34 mouse cellular contexts compared by ENCODE assay signal in the genomic region with DNA sequence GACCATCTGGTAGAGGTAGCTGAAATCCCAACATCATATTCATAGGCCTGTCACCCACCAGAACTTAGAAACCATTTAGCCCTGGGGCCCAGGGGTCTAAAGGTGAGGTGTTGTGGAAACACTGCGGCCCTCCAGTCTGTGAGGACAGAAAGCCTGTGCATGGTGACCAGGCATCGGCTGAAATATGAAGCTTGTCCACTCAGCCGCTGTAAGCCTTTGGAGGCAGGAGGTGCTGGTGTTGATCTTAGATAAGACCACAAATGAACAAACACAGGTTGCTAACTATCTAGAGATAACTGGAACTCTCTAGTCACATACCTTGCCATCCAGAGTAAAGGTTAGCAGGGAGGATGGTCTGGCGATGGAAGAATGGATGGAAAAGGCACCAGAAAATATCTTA. TPM values are rescaled to one million over a fixed set of nuclear protein-coding genes. Genes with fewer than 3 reads are reported as not detected.
DNase-seq lines count a peak whose midpoint lies in the region; ATAC-seq lines count a peak whose summit lies in the region.
"Had no signal": no experiment of that assay in that cellular context is flagged by ENCODE, and none has a peak within 500 bp of the region (broad histone marks: within the 10 kb centered on the region; RNA-seq: fewer than 3 reads in every experiment).

No protein-coding gene starts in this region.

- H3K27me3 ChIP-seq in liver, embryonic 11.5 days (replicated peaks; ENCODE audit: control insufficient read depth, insufficient read depth, low read length): no peaks in the 10 kb centered on the region
- H3K27me3 ChIP-seq in liver, embryonic 16.5 days (ENCODE audit: control insufficient read depth, insufficient read depth, low read depth, low read length): no peaks in the 10 kb centered on the region
- no peaks in the 10 kb centered on the region for H3K27me3 ChIP-seq in hindbrain, embryonic 13.5 days
- H3K27me3 ChIP-seq: embryonic facial prominence, embryonic 13.5 days; heart, embryonic 12.5 days; kidney, embryonic 15.5 days; megakaryocyte, embryonic 14.5 days; midbrain, embryonic 13.5 days; Patski had no signal

- DNase-seq in lung, postnatal 25 days (ENCODE audit: low spot score): peak; percentile 15
- DNase-seq in lung, postnatal 4 days: no peak
- DNase-seq in liver, embryonic 11.5 days (ENCODE audit: low spot score): no peak
- DNase-seq in layer of hippocampus, adult 9-11 months: no peak
- DNase-seq: adrenal gland, postnatal 14 days; cerebellum, adult 11-12 months; cerebellum, adult 9-11 months; gastrocnemius, adult 2 months; heart, adult 2 months; heart, postnatal 4 days; kidney, adult 18-20 months; kidney, postnatal 25 days; right cerebral cortex, postnatal 25 days; thymus, adult 18-20 months; thymus, postnatal 25 days had no signal

- H3K4me1 ChIP-seq in liver, embryonic 11.5 days (replicated peaks; ENCODE audit: control insufficient read depth, insufficient read depth, low read length): peaks cover 5% of the 10 kb centered on the region; the same call in 1 of the 2 replicates
- peaks cover 10% of the 10 kb centered on the region for H3K4me1 ChIP-seq in liver, embryonic 16.5 days (ENCODE audit: control insufficient read depth, low read depth, low read length)
- no peaks in the 10 kb centered on the region for H3K4me1 ChIP-seq in hindbrain, embryonic 13.5 days (replicated peaks)
- H3K4me1 ChIP-seq: embryonic facial prominence, embryonic 13.5 days; forebrain, embryonic 10.5 days; heart, embryonic 12.5 days; kidney, embryonic 15.5 days; midbrain, embryonic 13.5 days had no signal

- H3K4me2 ChIP-seq in liver, embryonic 11.5 days: no peak overlapping the region
- H3K4me2 ChIP-seq in liver, embryonic 16.5 days (ENCODE audit: low read depth, low read length): no peak overlapping the region
- no peak overlapping the region for H3K4me2 ChIP-seq in hindbrain, embryonic 13.5 days
- H3K4me2 ChIP-seq: embryonic facial prominence, embryonic 13.5 days; heart, embryonic 12.5 days; hindbrain, embryonic 14.5 days; kidney, embryonic 15.5 days; midbrain, embryonic 13.5 days had no signal

- no peak overlapping the region for H3K4me3 ChIP-seq in liver, embryonic 11.5 days (ENCODE audit: low read depth, low read length)
- no peak overlapping the region for H3K4me3 ChIP-seq in liver, embryonic 16.5 days (ENCODE audit: low read depth, low read length)
- no peak overlapping the region for H3K4me3 ChIP-seq in hindbrain, embryonic 13.5 days
- H3K4me3 ChIP-seq: embryonic facial prominence, embryonic 13.5 days; forebrain, embryonic 10.5 days; gastrocnemius, adult 2 months; heart, adult 2 months; heart, embryonic 12.5 days; kidney, embryonic 15.5 days; left cerebral cortex, adult 2 months; megakaryocyte, embryonic 14.5 days; midbrain, embryonic 13.5 days had no signal

- H3K27ac ChIP-seq in liver, embryonic 11.5 days (ENCODE audit: low read depth, low read length): peak overlapping the region; percentile 50; the same call in 1 of the 2 replicates
- H3K27ac ChIP-seq in liver, embryonic 16.5 days (ENCODE audit: low read length): peak overlapping the region; percentile 59
- no peak overlapping the region for H3K27ac ChIP-seq in hindbrain, embryonic 13.5 days
- H3K27ac ChIP-seq: embryonic facial prominence, embryonic 13.5 days; forebrain, embryonic 10.5 days; gastrocnemius, adult 2 months; heart, adult 2 months; hindbrain, embryonic 14.5 days; kidney, embryonic 15.5 days; left cerebral cortex, adult 2 months; midbrain, embryonic 13.5 days had no signal

- WGBS in liver, embryonic 11.5 days: 79% methylated on average over 4 of the region's 4 CpGs
- 69% methylated on average over 4 of the region's 4 CpGs for WGBS in liver, embryonic 16.5 days (ENCODE audit: insufficient replicate concordance)
- WGBS in hindbrain, embryonic 13.5 days: 95% methylated on average over 4 of the region's 4 CpGs

- peak; percentile 38; the same call in 1 of the 2 replicates for ATAC-seq in liver, embryonic 11.5 days (replicated peaks; ENCODE audit: low FRiP score)
- peak; percentile 81 for ATAC-seq in liver, embryonic 16.5 days (ENCODE audit: low read depth)
- ATAC-seq in hindbrain, embryonic 13.5 days (ENCODE audit: low FRiP score): no peak
- no peak for ATAC-seq in megakaryocyte progenitor cell, adult 5-6 weeks (replicated peaks; ENCODE audit: poor library complexity)
- ATAC-seq: forebrain, embryonic 16.5 days; midbrain, embryonic 13.5 days; Patski had no signal

- H3K9me3 ChIP-seq in liver, embryonic 11.5 days (ENCODE audit: control insufficient read depth, low read length): no peaks in the 10 kb centered on the region
- no peaks in the 10 kb centered on the region for H3K9me3 ChIP-seq in liver, embryonic 16.5 days (replicated peaks; ENCODE audit: control insufficient read depth, low read length)
- no peaks in the 10 kb centered on the region for H3K9me3 ChIP-seq in hindbrain, embryonic 13.5 days
- H3K9me3 ChIP-seq: embryonic facial prominence, embryonic 13.5 days; forebrain, embryonic 10.5 days; heart, embryonic 12.5 days; kidney, embryonic 15.5 days; megakaryocyte, embryonic 14.5 days; midbrain, embryonic 13.5 days had no signal

- H3K9ac ChIP-seq in liver, embryonic 11.5 days (ENCODE audit: low read depth, low read length): no peak overlapping the region
- no peak overlapping the region for H3K9ac ChIP-seq in liver, embryonic 16.5 days (ENCODE audit: low read depth, low read length)
- H3K9ac ChIP-seq in hindbrain, embryonic 13.5 days: no peak overlapping the region
- H3K9ac ChIP-seq: embryonic facial prominence, embryonic 13.5 days; heart, embryonic 12.5 days; hindbrain, embryonic 14.5 days; kidney, embryonic 15.5 days; midbrain, embryonic 13.5 days had no signal

- peaks cover 29% of the 10 kb centered on the region for H3K36me3 ChIP-seq in liver, embryonic 11.5 days (ENCODE audit: control insufficient read depth, insufficient read depth, low read length)
- H3K36me3 ChIP-seq in liver, embryonic 16.5 days (ENCODE audit: control insufficient read depth, insufficient read depth): peaks cover 27% of the 10 kb centered on the region
- peaks cover 79% of the 10 kb centered on the region for H3K36me3 ChIP-seq in hindbrain, embryonic 13.5 days

RNA-seq across cellular contexts. Expression of gene Ghrl, which starts 1.4 kb away (rescaled TPM):
- 0.45 TPM in 1 of 2 replicates, not detected in the other for polyA plus RNA-seq in liver, embryonic 11.5 days (2014; fragmentation: Nextera tagmentation; extraction: Ambion mirVana)
- polyA plus RNA-seq in liver, embryonic 16.5 days (2015; fragmentation: Nextera tagmentation; extraction: Ambion mirVana): 0.11 and 1.9 TPM in 2 replicates
- 0.29 TPM in 1 of 2 replicates, not detected in the other for polyA plus RNA-seq in hindbrain, embryonic 13.5 days (2015; fragmentation: Nextera tagmentation; extraction: Ambion mirVana)
- total RNA-seq in megakaryocyte progenitor cell, adult 5-6 weeks (2015): 0.32 TPM in 1 of 2 replicates, not detected in the other
- 0.17 and 2.2 TPM in 2 replicates for total RNA-seq in megakaryocyte progenitor cell, adult 5-6 weeks (2017)
- total RNA-seq: adrenal gland, postnatal 14 days; gastrocnemius, postnatal 4 days; heart, adult 2 months; heart, postnatal 4 days; layer of hippocampus, adult 18-20 months; left cerebral cortex, postnatal 25 days; monocyte, adult 5-6 weeks had no signal
- polyA plus RNA-seq: forebrain, embryonic 10.5 days; heart, embryonic 12.5 days; heart, postnatal 0 days; lung, embryonic 16.5 days had no signal

RNA-seq across cellular contexts. Expression of gene Sec13, which starts 19.5 kb away (rescaled TPM):
- polyA plus RNA-seq in liver, embryonic 11.5 days (2014; fragmentation: Nextera tagmentation; extraction: Ambion mirVana): 236 and 241 TPM in 2 replicates
- 103 and 111 TPM in 2 replicates for polyA plus RNA-seq in liver, embryonic 16.5 days (2015; fragmentation: Nextera tagmentation; extraction: Ambion mirVana)
- polyA plus RNA-seq in hindbrain, embryonic 13.5 days (2015; fragmentation: Nextera tagmentation; extraction: Ambion mirVana): 216 and 218 TPM in 2 replicates
- 113 and 148 TPM in 2 replicates for total RNA-seq in megakaryocyte progenitor cell, adult 5-6 weeks (2015)
- 157 and 159 TPM in 2 replicates for total RNA-seq in megakaryocyte progenitor cell, adult 5-6 weeks (2017)

RNA-seq across cellular contexts. Expression of gene Tatdn2, which starts 24.2 kb away (rescaled TPM):
- 1.2 TPM in 2 replicates for polyA plus RNA-seq in liver, embryonic 11.5 days (2014; fragmentation: Nextera tagmentation; extraction: Ambion mirVana)
- polyA plus RNA-seq in liver, embryonic 16.5 days (2015; fragmentation: Nextera tagmentation; extraction: Ambion mirVana): 0.40 and 0.47 TPM in 2 replicates
- polyA plus RNA-seq in hindbrain, embryonic 13.5 days (2015; fragmentation: Nextera tagmentation; extraction: Ambion mirVana): 0.72 and 0.83 TPM in 2 replicates
- total RNA-seq in megakaryocyte progenitor cell, adult 5-6 weeks (2015): 21.3 and 24.4 TPM in 2 replicates
- total RNA-seq in megakaryocyte progenitor cell, adult 5-6 weeks (2017): 108 and 112 TPM in 2 replicates

Comparison
In these comparisons a context has a peak if more than half of its experiments do, and no peak if none do; other contexts are left out.
1. ATAC-seq: peak in liver, embryonic 11.5 days (single experiment) and liver, embryonic 16.5 days (single experiment); none in hindbrain, embryonic 13.5 days (single experiment) and megakaryocyte progenitor cell, adult 5-6 weeks (single experiment).